Mouse (Mus musculus) forebrain, embryonic 11.5 days (tissue): Measurements from ENCODE around the gene Dgki. TPM values are rescaled to one million over a fixed set of nuclear protein-coding genes. Genes with fewer than 3 reads are reported as not detected.

Source experiments
- ATAC-seq: fragments of 200-750 bp; cut with Nextera tagmentation; replicated peaks from 2 replicates; pipeline ENCODE4 v1.8.0; 2017; ENCODE audit warnings: moderate TSS enrichment; ENCODE audit not compliant: low FRiP score
- DNase-seq: peaks from one replicate; pipeline ENCODE4 v3.0.0-alpha.2; 2017; ENCODE audit warnings: low spot score
- H3K27ac ChIP-seq: fragments of 300-500 bp; sonication (generic); 2 replicates; pipeline ENCODE4 v1.5.1; 2014; ENCODE audit warnings: low read depth, low read length
- H3K27me3 ChIP-seq: fragments of 300-500 bp; sonication (generic); 2 replicates; pipeline ENCODE4 v1.6.1; 2014; ENCODE audit warnings: mild to moderate bottlenecking, low read length, mixed read lengths; ENCODE audit not compliant: control insufficient read depth, insufficient read depth
- H3K36me3 ChIP-seq: fragments of 300-500 bp; sonication (generic); 2 replicates; pipeline ENCODE4 v1.6.1; 2014; ENCODE audit warnings: mild to moderate bottlenecking, low read length, moderate library complexity, mixed read lengths; ENCODE audit not compliant: control insufficient read depth, insufficient read depth
- H3K4me1 ChIP-seq: fragments of 300-500 bp; sonication (generic); replicated peaks from 2 replicates; pipeline ENCODE4 v1.6.1; 2014; ENCODE audit warnings: low read length, mixed read lengths; ENCODE audit not compliant: control insufficient read depth, insufficient read depth
- H3K4me2 ChIP-seq: fragments of 300-500 bp; sonication (generic); 2 replicates; pipeline ENCODE4 v1.6.1; 2014; ENCODE audit warnings: low read depth, mild to moderate bottlenecking, low read length, moderate library complexity, mixed read lengths; ENCODE audit not compliant: severe bottlenecking
- H3K4me3 ChIP-seq: fragments of 300-500 bp; sonication (generic); 2 replicates; pipeline ENCODE4 v1.5.1; 2014; ENCODE audit warnings: low read depth, low read length
- H3K9ac ChIP-seq: fragments of 300-500 bp; sonication (generic); 2 replicates; pipeline ENCODE4 v1.6.1; 2014; ENCODE audit warnings: low read length
- H3K9me3 ChIP-seq: fragments of 300-500 bp; sonication (generic); 2 replicates; pipeline ENCODE4 v1.6.1; 2016; ENCODE audit warnings: low read length, mixed read lengths; ENCODE audit not compliant: control insufficient read depth
- WGBS: fragments of 180-500 bp; shearing (Covaris S2); extraction: QIAGEN DNeasy Blood & Tissue Kit; methylation state at CpG from one replicate; pipeline ENCODE4 v1.1.7; 2014; 5-methylcytosine and 5-hydroxymethylcytosine counted together
- polyA plus RNA-seq: library from polyadenylated mRNA; unstranded; fragments of >200 nt; fragmentation: Nextera tagmentation; extraction: Ambion mirVana; gene quantifications from 2 replicates; pipeline ENCODE4 v1.2.1, GENCODE M21; 2014

The Dgki gene
- polyA plus RNA-seq, 1 experiment from 2014 or later: 2.8 TPM

GRCm38 (mm10) chr6:37310601-37311000 lies 10.6 kb upstream of the Dgki start:
- DNase-seq: no peak
- no peak for ATAC-seq
- 87% methylated on average over 4 of the region's 4 CpGs for WGBS

GRCm38 (mm10) chr6:37306616-37307015 lies 6.6 kb upstream of the Dgki start:
- ATAC-seq (no peak), DNase-seq (no peak)
- H3K9ac ChIP-seq: no peak overlapping the region
- H3K36me3 ChIP-seq: no peaks in the 10 kb centered on the region
- H3K4me2 ChIP-seq: no peak overlapping the region
- no peak overlapping the region for H3K4me3 ChIP-seq
- H3K4me1 ChIP-seq: no peaks in the 10 kb centered on the region
- no peaks in the 10 kb centered on the region for H3K9me3 ChIP-seq
- peaks cover 1% of the 10 kb centered on the region for H3K27me3 ChIP-seq
- H3K27ac ChIP-seq: no peak overlapping the region
- WGBS: 100% methylated on average over 1 of the region's 1 CpGs

More at GRCm38 (mm10) chr6:37310601-37311000, 10.6 kb upstream of the Dgki start:
- no peak overlapping the region for H3K27ac ChIP-seq
- H3K9me3 ChIP-seq: no peaks in the 10 kb centered on the region
- no peak overlapping the region for H3K4me3 ChIP-seq
- H3K4me2 ChIP-seq: no peak overlapping the region
- H3K36me3 ChIP-seq: no peaks in the 10 kb centered on the region
- H3K4me1 ChIP-seq: no peaks in the 10 kb centered on the region
- no peaks in the 10 kb centered on the region for H3K27me3 ChIP-seq
- no peak overlapping the region for H3K9ac ChIP-seq

- Histone ChIP-seq H3K4me1 (peaks cover 8% of the 10 kb centered on the region; the same call in 1 of the 2 replicates), H3K27ac (no peak overlapping the region), H3K4me3 (peak overlapping the region; percentile 72), H3K9me3 (no peaks in the 10 kb centered on the region), H3K9ac (peak overlapping the region; percentile 79), H3K36me3 (no peaks in the 10 kb centered on the region), H3K27me3 (peaks cover 14% of the 10 kb centered on the region), H3K4me2 (peak overlapping the region; percentile 93)
- 8% methylated on average over 13 of the region's 13 CpGs for WGBS
- DNase-seq (no peak), ATAC-seq (no peak)
Observed at GRCm38 (mm10) chr6:37300492-37300891, 508 bp upstream of the Dgki start.

- H3K4me2 ChIP-seq: peak overlapping the region; percentile 93
- 24% methylated on average over 4 of the region's 4 CpGs for WGBS
- no peaks in the 10 kb centered on the region for H3K9me3 ChIP-seq
- DNase-seq (no peak), ATAC-seq (no peak)
- H3K4me1 ChIP-seq: peaks cover 8% of the 10 kb centered on the region; the same call in 1 of the 2 replicates
- peaks cover 14% of the 10 kb centered on the region for H3K27me3 ChIP-seq
- H3K27ac ChIP-seq: no peak overlapping the region
- no peaks in the 10 kb centered on the region for H3K36me3 ChIP-seq
- H3K4me3 ChIP-seq: peak overlapping the region; percentile 72
- H3K9ac ChIP-seq: peak overlapping the region; percentile 79
Observed at GRCm38 (mm10) chr6:37298982-37299381, 1.0 kb downstream of the Dgki start.

- ATAC-seq: no peak
- Histone ChIP-seq H3K4me2 (no peak overlapping the region), H3K27ac (no peak overlapping the region), H3K9ac (no peak overlapping the region), H3K9me3 (no peaks in the 10 kb centered on the region), H3K36me3 (no peaks in the 10 kb centered on the region), H3K4me3 (no peak overlapping the region), H3K27me3 (peaks cover 14% of the 10 kb centered on the region), H3K4me1 (peaks cover 8% of the 10 kb centered on the region; the same call in 1 of the 2 replicates)
- 45% methylated on average over 8 of the region's 8 CpGs for WGBS
- no peak for DNase-seq
Observed at GRCm38 (mm10) chr6:37297744-37298482, 2.1 kb downstream of the Dgki start.

GRCm38 (mm10) chr6:37292068-37292467 lies 7.9 kb downstream of the Dgki start:
- Histone ChIP-seq H3K4me2 (no peak overlapping the region), H3K36me3 (no peaks in the 10 kb centered on the region), H3K27me3 (no peaks in the 10 kb centered on the region), H3K9ac (no peak overlapping the region), H3K4me3 (no peak overlapping the region), H3K9me3 (no peaks in the 10 kb centered on the region), H3K27ac (no peak overlapping the region), H3K4me1 (no peaks in the 10 kb centered on the region)
- DNase-seq: no peak
- WGBS: 72% methylated on average over 2 of the region's 2 CpGs
- ATAC-seq: no peak

GRCm38 (mm10) chr6:37291171-37291570 lies 8.8 kb downstream of the Dgki start:
- DNase-seq (no peak), ATAC-seq (no peak)
- WGBS: 93% methylated on average over 1 of the region's 1 CpGs
- Histone ChIP-seq H3K27ac (no peak overlapping the region), H3K4me1 (no peaks in the 10 kb centered on the region), H3K36me3 (no peaks in the 10 kb centered on the region), H3K27me3 (no peaks in the 10 kb centered on the region), H3K9me3 (no peaks in the 10 kb centered on the region), H3K4me2 (no peak overlapping the region), H3K9ac (no peak overlapping the region), H3K4me3 (no peak overlapping the region)

GRCm38 (mm10) chr6:37290691-37291090 lies 9.3 kb downstream of the Dgki start:
- Histone ChIP-seq H3K36me3 (no peaks in the 10 kb centered on the region), H3K27ac (no peak overlapping the region), H3K27me3 (no peaks in the 10 kb centered on the region), H3K9me3 (no peaks in the 10 kb centered on the region), H3K4me3 (no peak overlapping the region), H3K9ac (no peak overlapping the region), H3K4me1 (no peaks in the 10 kb centered on the region), H3K4me2 (no peak overlapping the region)
- DNase-seq: no peak
- no peak for ATAC-seq
- 95% methylated on average over 3 of the region's 3 CpGs for WGBS

- DNase-seq: no peak
- Histone ChIP-seq H3K27me3 (no peaks in the 10 kb centered on the region), H3K9ac (no peak overlapping the region), H3K4me1 (no peaks in the 10 kb centered on the region), H3K27ac (no peak overlapping the region), H3K4me2 (no peak overlapping the region), H3K4me3 (no peak overlapping the region), H3K36me3 (no peaks in the 10 kb centered on the region), H3K9me3 (no peaks in the 10 kb centered on the region)
- WGBS: 89% methylated on average over 4 of the region's 4 CpGs
- no peak for ATAC-seq
Observed at GRCm38 (mm10) chr6:37286134-37286533, 13.8 kb downstream of the Dgki start.
